Mouse (Mus musculus) myocyte (in vitro differentiated cells): ENCODE results near the gene Fam160a1.

Source experiments
- E2F4 ChIP-seq: IDR thresholded peaks from one replicate; pipeline ENCODE4 v1.6.1; 2011; ENCODE audit warnings: mild to moderate bottlenecking, control low read depth, moderate library complexity; ENCODE audit not compliant: insufficient read depth
- MYOD1 ChIP-seq, 3 experiments: IDR thresholded peaks; one replicate each; pipeline ENCODE4 v1.6.1; 2011; ENCODE audit warnings: control low read depth in 2 of 3, low read depth in 2 of 3, mild to moderate bottlenecking in 2 of 3, moderate library complexity in 1 of 3; ENCODE audit not compliant: insufficient read length in 2 of 3, control insufficient read depth in 1 of 3
- MYOG ChIP-seq, 3 experiments: IDR thresholded peaks; one replicate each; pipeline ENCODE4 v1.6.1; 2011; ENCODE audit warnings: control low read depth in 2 of 3, low read depth in 2 of 3, mild to moderate bottlenecking in 2 of 3; ENCODE audit not compliant: insufficient read length in 2 of 3, control insufficient read depth in 1 of 3, insufficient read depth in 1 of 3
- POLR2A ChIP-seq: IDR thresholded peaks from one replicate; pipeline ENCODE4 v1.6.1; 2011; ENCODE audit warnings: low read depth, mild to moderate bottlenecking, control low read depth, moderate library complexity; ENCODE audit not compliant: insufficient read length
- POLR2AphosphoS2 ChIP-seq: IDR thresholded peaks from one replicate; pipeline ENCODE4 v1.6.1; 2011; ENCODE audit warnings: low read depth, control low read depth; ENCODE audit not compliant: insufficient read length
- REST ChIP-seq: IDR thresholded peaks from one replicate; pipeline ENCODE4 v1.6.1; 2011; ENCODE audit warnings: mild to moderate bottlenecking, control low read depth, moderate library complexity; ENCODE audit not compliant: insufficient read depth, insufficient read length
- TCF12 ChIP-seq: IDR thresholded peaks from one replicate; pipeline ENCODE4 v1.6.1; 2011; ENCODE audit warnings: mild to moderate bottlenecking, control low read depth; ENCODE audit not compliant: poor library complexity, insufficient read depth, severe bottlenecking

DNA sequence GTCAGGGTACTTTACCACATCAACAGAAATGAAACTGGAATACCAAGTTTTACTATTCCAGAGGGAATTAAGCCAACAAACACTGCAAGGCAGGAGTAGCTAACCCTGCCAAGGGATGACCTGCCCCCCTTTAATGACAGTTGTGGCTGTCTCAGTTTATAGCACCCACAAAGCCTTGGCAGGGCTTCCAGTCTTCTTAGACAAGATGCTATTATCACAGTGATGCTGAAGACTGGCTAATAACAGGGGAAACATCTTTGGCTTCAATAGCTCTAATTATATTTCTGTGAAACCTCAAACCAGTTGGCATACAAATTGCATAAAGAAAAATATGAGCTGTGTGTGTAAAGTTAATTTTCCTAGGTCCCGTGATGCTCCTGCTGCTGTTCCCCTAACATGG lies 29.2 kb upstream of the Fam160a1 start:
- no peak for TF ChIP-seq TCF12
- TF ChIP-seq POLR2A = no peak
- TF ChIP-seq POLR2AphosphoS2 = no peak
- TF ChIP-seq E2F4 = no peak
- peak in 1 of 3 experiments; percentile 4 for TF ChIP-seq MYOG (IDR thresholded peaks at IDR 0.05; ENCODE audit: control insufficient read depth in 1 of 3, insufficient read depth in 1 of 3, insufficient read length in 2 of 3, low read depth in 2 of 3)
- TF ChIP-seq REST = no peak
- peak in 1 of 3 experiments; percentile 49 for TF ChIP-seq MYOD1 (IDR thresholded peaks at IDR 0.05; ENCODE audit: control insufficient read depth in 1 of 3, insufficient read length in 2 of 3, low read depth in 2 of 3)
